Mouse (Mus musculus) erythroblast, embryonic 14.5 days (primary cell): Measurements from ENCODE around the gene Cc2d2b.

Source experiments
- GATA1 ChIP-seq: IDR thresholded peaks from 2 replicates; pipeline ENCODE4 v1.6.1; 2012; ENCODE audit warnings: low read length, inconsistent platforms, mixed read lengths
- TAL1 ChIP-seq: IDR thresholded peaks from 3 replicates; pipeline ENCODE4 v1.6.1; 2012; ENCODE audit warnings: low read length, inconsistent platforms, mixed read lengths

- TF ChIP-seq GATA1: no peak
- no peak for TF ChIP-seq TAL1
These were observed 85.9 kb downstream of the Cc2d2b start for GRCm38 (mm10) chr19:40834436-40834835.
